17 mouse cellular contexts compared by ENCODE assay signal in genomic region chr19:41661466-41661865, GRCm38 (mm10).
"Had no signal": no experiment of that assay in that cellular context is flagged by ENCODE, and none has a peak within 500 bp of the region (broad histone marks: within the 10 kb centered on the region; RNA-seq: fewer than 3 reads in every experiment).

No protein-coding gene starts in this region.

- H3K4me1 ChIP-seq: intestine, embryonic 15.5 days; limb, embryonic 13.5 days; liver, embryonic 12.5 days; liver, embryonic 15.5 days; lung, embryonic 15.5 days had no signal

- H3K9ac ChIP-seq: intestine, embryonic 15.5 days; kidney, embryonic 15.5 days; limb, embryonic 13.5 days; liver, embryonic 12.5 days; liver, embryonic 15.5 days; lung, embryonic 15.5 days; midbrain, embryonic 15.5 days had no signal

- H3K4me3 ChIP-seq: intestine, embryonic 15.5 days; kidney, embryonic 15.5 days; left cerebral cortex, adult 2 months; limb, embryonic 10.5 days; limb, embryonic 13.5 days; liver, embryonic 12.5 days; liver, embryonic 15.5 days; lung, embryonic 15.5 days; midbrain, embryonic 15.5 days; myocyte; neural tube, embryonic 13.5 days had no signal

- H3K27ac ChIP-seq: intestine, embryonic 15.5 days; kidney, embryonic 15.5 days; left cerebral cortex, adult 2 months; limb, embryonic 10.5 days; limb, embryonic 13.5 days; liver, embryonic 12.5 days; liver, embryonic 15.5 days; lung, embryonic 15.5 days; midbrain, embryonic 15.5 days had no signal

- H3K4me2 ChIP-seq: intestine, embryonic 15.5 days; kidney, embryonic 15.5 days; limb, embryonic 13.5 days; liver, embryonic 12.5 days; liver, embryonic 15.5 days; lung, embryonic 15.5 days; midbrain, embryonic 11.5 days; midbrain, embryonic 15.5 days; neural tube, embryonic 13.5 days had no signal

- DNase-seq: kidney, adult 11 months; kidney, adult 8-10 months; layer of hippocampus, postnatal 36 days; lung, adult 18-20 months; thymus, adult 18-20 months had no signal

- H3K36me3 ChIP-seq: intestine, embryonic 15.5 days; kidney, embryonic 15.5 days; limb, embryonic 10.5 days; limb, embryonic 13.5 days; liver, embryonic 12.5 days; liver, embryonic 15.5 days; lung, embryonic 15.5 days; midbrain, embryonic 15.5 days; neural tube, embryonic 13.5 days had no signal

- H3K9me3 ChIP-seq: intestine, embryonic 15.5 days; kidney, embryonic 15.5 days; limb, embryonic 10.5 days; limb, embryonic 13.5 days; liver, embryonic 12.5 days; liver, embryonic 15.5 days; lung, embryonic 15.5 days; midbrain, embryonic 15.5 days; neural tube, embryonic 13.5 days had no signal

- ATAC-seq: liver, embryonic 12.5 days; midbrain, embryonic 15.5 days had no signal
